Mouse (Mus musculus) cerebellum, postnatal 4 days (tissue): ENCODE data around the gene Egfl7.

Source experiments
- DNase-seq, 2 experiments: peaks; one replicate each; pipeline ENCODE4 v3.0.0; 2022; ENCODE audit warnings: low spot score in 2 of 2, mixed read lengths in 1 of 2

Egfl7 gene

DNA sequence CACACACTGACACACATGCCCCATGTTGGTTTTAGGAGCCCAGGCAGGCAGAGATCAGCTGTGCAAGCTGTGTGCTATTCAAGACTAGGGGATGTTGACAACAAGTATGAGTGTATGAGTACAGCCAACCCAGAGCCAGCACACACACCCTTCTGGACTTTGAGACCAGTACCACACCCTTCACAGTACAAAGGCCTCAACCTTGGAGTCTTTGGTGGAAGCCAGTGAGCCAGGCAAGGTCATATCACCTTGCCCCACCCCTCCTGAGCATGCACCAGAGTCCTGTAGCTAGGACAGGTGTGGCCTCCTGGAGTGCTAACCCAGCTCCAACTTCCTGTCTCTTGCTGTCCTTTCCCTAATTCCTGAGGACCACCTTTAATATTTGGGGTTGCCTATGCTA, 31.2 kb downstream of the Egfl7 start:
- no peak for DNase-seq

DNA sequence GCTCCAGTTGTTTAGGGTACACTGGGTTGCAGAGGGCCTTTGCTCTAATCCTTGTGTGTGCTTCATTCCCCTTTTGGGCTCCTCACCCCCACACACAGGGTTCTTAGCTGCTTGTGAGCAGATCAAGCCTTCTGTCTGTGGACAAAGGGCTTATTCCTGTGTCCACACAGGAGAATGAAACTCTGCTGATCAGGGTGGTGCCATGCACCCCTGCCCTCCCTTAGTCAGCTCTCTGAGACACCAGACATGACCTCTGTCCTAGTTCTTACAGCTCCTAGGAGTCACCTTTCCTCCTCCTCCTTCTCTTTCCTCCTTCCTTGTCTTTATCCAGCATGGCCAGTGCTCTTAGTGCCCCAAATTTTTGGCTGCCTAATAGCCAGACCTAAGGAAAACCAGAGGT, 32.1 kb downstream of the Egfl7 start:
- no peak for DNase-seq

DNA sequence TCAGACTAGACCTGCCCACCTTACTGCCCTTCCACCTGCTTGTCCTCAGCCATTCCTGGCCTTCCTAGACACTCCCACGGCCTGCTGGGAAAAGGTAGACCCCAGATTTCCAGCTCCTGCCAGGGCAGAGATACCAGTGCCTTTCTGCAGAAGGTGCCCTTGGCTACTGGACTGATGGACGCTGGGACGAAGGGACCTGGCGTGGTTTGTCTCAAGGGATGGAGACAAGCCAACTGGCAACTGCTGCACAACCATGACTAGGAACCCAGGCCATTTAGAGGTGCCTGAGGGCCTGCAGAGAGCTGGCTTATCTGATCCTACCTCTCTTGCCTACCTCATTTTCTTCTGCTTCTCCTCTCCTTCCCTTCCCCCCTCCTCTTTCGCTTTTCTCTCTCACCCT, 35.1 kb downstream of the Egfl7 start:
- no peak for DNase-seq

DNA sequence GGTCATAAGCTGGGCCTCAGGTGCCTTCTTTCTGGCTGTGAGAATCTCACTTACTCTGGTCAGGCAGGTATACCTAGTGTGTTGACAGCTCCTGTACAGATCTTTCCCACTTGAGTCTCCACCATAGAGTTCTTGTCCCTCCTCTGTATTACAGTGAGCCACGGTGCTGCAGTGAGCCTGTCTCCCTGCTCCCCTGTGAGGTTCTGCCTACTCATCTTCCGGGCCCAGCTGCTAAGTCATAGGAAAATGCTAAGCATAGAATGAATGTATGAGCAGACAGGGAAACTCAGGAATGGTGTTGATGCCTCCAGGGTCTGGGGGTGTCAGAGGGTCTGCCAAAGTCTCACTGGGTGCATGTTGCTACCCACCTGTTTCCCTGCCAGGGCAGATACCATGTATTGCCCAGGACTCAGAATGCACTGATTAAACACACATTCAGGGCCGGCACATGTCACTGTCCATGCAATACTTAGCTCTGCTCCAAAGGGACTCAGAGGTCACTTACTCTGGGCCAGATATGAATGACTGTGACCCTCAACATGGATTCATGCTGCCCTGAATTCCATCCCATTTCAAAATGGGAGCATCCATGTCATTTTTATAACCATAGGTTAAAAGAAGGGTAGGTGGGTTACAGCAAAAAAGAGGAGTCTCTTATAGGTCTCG, 35.8 kb downstream of the Egfl7 start:
- DNase-seq, result no peak

DNA sequence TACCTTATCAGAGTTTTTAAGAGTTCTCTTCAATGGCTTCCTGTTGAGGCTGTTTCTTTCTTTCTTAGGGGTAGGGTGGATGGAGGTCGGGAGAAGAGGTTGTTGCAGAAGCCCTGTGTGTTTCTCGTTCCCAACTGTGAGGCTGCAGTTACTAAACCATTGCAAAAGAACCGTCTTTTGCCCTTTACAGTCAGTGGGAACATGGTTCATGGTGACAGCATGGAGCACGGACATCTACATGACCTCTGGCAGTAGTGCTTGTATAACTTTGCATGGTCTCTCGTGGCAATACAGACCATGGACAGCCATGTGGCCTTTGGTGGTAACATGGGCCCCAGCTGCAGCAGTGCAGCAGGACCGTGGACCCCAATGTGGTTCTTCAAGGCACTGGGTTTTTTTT, 37.5 kb downstream of the Egfl7 start:
- no peak for DNase-seq

DNA sequence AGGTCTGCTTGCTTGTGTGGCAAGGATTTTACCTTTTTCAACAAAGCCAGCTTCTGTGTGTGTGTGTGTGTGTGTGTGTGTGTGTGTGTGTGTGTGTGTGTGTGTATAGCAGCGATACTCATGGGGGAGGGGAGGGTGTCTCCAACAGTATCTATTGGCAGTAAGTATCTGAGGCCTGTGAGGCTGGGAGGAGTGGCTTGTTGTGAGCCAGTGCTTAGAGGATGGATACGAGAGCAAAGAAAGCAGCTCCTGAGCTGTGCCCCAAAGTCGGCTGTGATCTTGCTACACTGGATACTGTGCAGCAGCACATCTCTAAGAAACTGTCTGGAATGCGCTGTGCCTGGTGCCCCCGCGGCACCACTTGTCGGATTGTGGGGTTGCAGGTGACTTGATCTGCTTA, 38.1 kb downstream of the Egfl7 start:
- DNase-seq, result no peak

DNA sequence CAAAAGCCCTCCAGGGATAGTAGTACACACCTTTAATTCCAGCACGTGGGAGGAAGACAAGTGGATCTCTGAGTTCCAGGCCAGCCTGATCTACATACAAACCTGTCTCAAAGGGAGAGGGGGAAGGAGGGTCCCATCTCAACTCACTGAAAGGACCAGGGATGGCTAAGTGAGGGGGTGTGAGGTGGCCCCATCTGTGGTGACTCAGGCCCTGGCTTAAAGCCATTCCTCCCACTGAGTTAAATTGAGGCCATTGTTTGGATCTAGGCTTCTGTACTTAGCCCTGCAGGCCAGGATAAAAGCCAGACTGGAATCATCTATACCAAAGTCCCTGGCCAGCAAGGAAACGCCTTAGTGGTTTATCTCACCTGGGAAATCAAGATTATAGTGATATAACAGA, 41.4 kb downstream of the Egfl7 start:
- DNase-seq, result no peak

DNA sequence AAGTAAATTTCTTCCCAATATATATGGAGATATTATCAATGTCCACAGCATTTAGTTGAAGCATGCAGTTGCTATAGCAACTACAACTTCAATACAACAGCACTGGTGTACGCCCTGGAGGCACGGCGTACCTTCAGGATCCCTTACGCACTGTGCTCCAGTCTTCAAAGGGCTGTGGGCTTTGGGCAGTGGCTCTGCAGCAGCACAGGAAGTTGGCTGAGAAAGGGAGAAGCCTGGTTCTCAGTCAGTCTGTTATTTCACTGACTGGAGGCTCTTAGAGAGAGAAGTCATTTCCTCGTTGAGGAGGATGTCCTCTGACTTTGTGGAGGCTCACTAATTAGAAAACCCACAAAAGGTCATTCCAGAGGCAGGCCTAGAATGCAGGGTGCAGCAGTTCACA, 43.2 kb downstream of the Egfl7 start:
- no peak for DNase-seq

DNA sequence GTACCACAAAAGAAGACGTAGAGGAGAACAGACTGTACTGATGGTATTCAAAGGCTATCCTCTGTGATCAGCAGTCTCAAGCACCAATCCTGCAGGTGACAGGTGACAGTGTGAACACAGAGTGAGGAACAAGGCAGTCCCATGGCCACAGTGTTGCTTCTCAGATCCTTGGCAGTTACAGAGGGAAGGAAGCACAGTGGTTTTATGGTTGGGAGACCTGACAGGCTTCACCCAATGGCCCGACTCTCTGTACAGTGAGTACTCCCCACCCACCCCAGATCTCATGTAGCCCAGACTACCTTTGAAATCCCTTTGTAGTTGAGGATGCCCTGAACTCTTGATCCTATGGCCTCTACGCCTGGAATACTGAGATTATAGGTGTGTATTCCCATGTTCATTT, 45.6 kb downstream of the Egfl7 start:
- DNase-seq, result no peak

DNA sequence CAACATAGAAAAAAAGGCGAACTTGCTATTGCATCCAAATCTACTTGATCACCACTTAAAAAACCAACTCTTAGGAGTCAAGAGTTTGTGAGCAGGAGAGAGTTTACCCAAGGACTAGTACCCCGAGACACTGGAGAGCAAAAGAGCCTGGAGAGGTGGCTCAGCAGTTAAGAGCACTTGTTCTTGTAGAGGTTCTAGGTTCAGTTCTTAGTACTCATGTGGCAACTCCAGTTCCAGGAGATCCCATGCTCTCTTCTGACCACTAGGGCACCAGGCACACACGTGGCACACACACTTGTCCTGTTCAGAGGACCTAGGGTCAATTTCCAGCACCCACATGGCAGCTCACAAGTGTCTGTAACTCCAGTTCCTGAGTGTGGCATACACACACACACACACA, 46.3 kb downstream of the Egfl7 start:
- no peak for DNase-seq

DNA sequence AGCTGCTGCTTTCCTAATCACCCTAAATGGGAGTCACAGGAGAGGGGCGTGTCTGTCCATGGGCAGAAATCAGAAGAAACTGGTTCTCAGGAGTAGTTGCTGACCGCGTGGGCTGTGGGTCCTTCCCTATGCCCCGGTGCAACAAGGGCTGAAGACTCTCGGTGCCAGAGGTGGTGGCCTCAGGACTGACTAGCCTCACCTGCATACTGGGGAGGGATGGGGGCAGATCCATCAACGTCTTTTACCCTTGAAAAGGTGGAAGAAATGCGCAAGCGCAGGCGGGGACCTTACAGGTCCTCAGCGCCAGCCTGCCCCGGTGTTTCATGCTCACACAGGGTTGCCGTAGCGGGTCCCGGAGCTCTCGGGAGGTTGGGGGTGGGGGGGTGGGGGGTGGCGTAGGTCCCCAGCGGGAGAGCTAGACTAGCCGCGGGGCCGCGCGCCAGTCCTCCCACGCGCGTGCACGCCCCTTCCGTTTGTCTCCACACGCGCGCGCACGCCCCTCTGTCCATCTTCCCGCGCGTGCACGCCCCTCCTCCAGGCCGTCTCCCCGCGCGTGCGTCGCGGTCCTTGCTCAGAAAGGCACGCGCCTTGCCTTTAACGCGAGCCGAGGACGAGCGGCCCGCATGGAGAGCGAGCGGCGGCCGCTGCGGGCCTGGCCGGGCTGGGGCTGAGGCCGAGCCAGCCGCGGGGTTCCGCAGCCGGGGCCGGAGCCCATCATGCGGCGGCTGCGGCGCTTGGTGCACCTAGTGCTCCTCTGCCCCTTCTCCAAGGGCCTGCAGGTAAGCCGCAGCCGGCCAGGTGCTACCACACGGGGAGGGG, 48.3 kb downstream of the Egfl7 start, which contains the start of gene Fam69b:
Fam69b (plus strand) TSS at position 537 of the 819 bp plus-strand sequence.
- peak; percentile 50 to 85 for DNase-seq

DNA sequence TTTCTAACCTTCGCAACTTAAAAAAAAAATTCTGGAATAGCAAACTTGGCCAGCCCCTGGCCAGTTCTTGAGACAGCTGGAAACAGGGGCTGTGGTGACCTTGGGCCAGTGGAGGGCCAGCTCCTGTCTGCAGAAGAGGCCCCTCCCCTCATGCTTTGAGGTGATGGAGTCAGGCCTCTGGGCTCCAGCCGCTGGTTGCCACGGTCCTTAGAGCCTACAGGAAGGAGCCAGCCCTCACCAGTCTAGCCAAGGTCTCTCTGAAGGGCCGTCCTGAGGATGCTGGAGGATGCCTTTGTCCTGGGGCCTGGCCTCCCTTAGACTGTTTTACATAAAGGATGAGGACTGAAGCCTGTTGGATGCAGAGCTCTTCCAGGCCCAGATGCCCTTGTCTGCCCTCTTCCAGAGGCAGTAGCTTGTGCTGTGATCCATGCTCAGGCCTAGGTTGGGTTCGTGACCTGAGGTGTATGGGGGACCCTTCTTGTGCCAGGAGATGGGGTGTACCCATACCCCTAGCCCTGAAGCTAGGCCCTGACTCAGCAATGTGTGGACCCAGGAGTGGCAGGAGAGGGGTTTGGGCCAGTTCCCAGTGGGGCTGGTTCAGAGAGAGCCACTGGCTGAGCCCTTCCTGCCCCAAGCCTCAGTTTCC, 49.1 kb downstream of the Egfl7 start:
- DNase-seq, result no peak

DNA sequence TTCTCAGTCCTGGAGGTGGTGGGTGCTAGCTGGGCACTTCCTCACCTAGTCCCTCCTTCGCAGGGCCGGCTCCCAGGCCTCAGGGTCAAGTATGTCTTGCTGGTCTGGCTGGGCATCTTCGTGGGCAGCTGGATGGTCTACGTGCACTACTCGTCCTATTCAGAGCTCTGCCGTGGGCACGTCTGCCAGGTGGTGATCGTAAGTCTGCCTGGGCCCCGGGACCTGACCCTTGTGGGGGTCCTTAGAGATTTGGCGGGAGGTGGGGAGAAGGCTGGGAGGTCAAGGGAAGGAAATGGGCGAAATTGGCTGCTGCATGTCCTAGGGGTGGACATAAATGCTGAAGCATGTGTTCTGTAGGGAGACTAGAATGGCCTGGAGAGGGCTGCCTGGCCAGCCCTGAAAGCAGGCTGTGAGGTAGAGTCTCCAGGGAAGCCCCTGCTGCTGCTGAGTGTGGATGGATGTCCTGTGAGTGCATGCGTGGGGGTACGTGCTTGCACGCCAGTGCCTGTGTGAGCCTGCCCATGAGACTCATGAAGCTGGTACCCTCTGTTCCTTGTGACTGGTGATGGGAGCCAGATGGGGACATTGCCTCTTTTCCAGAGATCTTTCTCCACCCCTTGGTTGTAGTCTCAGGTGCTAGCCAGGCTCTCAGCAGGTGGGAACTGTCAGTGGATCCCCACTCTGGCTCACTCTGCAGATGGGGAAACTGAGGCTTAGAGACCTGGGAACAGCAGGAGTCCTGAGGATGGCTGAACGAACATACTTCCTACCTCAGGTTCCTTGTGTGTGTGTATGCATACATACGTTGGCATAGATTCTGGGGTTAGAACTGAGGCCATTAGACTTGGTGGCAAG, 53.0 kb downstream of the Egfl7 start:
- no peak for DNase-seq

DNA sequence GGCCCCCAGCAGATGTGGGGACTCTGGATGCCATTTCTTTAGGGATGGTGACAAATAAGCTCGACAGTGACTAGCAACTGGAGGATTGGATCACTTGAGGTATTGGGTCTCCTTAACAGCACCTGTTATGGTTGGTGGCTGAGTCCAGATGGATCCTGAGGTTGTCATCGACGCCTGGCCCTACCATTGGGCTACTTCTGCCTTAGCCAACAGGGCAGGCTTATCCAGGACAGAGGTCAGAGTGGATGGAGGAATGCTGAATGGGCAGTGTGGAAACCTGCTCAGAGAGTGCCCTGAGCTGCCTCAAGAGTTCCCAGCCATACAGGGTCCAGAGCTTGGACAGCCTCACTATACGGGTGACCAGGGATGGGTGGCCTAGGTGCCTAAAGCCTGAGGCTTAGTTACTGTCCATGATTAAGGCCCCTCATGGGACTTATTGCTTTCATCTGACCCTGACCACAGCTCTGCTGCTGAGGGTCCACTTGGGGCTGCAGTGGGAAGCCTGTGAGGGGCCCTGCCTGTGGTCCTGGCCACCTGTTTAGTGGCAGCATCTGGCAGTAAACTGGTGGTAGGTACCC, 54.2 kb downstream of the Egfl7 start:
- DNase-seq, result no peak

DNA sequence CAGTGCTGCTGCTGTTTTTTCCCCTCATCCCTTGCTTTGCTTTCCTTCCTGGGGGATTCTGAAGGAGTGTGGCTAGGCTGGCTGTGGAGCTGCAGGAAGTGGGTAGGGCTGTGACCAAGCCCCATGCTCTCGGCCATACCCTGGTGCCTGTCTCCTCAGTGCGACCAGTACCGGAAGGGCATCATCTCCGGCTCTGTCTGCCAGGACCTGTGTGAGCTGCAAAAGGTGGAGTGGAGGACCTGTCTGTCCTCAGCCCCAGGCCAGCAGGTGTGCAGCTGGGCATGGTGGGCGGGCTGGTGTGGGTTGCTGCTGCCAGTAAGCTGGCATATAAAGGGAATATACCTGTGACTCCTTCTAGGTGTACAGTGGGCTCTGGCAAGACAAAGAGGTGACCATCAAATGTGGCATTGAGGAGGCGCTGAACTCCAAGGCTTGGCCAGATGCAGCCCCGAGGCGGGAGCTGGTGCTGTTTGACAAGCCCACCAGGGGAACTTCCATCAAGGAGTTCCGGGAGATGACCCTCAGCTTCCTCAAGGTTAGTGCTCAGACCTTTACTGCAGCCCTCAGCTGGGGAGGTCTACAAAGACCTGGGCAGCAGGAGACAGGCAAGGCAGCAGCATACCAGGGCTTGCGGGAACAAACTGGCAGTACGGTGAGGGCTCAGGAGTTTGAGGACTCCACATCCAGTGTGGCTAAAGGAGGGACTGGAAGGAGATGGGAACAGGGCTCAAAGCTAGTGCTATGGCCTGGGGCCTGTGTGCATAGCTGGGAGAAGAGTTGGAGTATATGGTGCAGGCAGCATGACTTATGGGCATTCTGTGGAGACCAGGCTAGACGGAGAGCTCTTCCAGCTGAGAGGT, 55.0 kb downstream of the Egfl7 start:
- DNase-seq, result no peak

DNA sequence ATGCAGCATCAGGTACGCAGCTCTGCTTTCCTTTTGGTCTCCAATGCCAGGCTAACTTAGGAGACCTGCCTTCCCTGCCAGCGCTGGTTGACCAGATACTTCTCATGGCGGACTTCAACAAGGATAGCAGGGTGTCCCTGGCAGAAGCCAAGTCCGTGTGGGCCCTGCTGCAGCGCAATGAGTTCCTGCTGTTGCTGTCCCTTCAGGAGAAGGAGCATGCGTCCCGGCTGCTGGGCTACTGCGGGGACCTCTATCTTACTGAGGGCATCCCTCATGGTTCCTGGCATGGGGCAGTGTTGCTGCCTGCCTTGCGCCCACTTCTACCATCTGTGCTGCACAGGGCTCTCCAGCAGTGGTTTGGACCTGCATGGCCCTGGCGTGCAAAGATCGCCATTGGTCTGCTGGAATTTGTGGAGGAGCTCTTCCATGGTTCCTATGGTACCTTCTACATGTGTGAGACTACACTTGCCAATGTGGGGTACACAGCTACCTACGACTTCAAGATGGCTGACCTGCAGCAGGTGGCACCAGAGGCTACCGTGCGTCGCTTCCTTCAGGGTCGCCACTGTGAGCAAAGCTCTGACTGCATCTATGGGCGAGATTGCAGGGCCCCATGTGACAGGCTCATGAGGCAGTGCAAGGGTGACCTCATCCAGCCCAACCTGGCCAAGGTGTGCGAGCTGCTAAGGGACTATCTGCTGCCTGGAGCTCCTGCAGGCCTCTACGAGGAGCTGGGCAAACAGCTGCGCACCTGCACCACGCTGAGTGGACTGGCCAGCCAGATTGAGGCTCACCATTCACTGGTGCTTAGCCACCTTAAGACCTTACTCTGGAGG, 55.9 kb downstream of the Egfl7 start:
- DNase-seq, result no peak

DNA sequence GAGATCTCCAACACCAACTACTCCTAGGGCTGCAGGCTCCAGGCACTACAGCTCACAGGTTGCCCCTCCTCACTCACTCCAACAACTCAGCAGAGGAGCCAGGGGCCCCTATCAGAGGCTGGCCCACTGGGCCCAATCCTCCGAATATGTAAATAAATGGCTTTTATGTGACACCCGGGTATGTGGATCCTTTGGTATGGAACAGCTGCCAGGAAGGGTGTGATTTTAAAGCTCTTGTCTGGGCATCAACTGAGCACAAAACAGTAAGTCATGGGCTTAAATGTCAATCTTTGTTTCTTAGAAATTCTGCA, 56.5 kb downstream of the Egfl7 start:
- DNase-seq, result no peak

DNA sequence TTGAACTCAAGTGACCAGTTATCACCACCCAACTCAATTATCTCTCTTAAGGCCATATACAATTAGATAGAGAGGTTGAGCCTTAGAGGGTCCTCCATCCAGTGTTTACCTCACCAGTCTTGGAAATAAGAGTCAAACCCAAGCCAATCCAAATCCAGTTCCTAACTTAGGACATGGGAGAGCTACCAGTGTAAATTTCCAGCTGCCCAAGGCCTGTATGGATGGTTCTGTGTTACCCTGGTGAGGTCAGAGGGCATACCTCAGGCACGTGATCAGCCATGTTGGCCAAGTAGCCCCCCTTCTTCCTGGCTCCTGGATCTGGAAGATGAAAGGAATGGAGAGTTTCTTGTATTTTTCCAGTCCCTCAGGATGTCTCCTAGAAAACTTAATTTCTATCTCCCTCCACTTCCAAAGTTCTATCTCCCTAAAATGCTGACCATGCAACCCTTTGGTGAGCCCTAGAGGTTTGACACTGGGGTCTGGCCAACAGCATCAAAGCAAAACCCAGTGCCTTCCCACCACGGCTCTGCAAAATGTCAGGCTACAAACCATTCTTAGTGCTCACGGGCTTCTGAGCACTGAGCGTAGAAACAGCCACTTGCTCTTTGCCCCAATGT, 57.6 kb downstream of the Egfl7 start:
- DNase-seq, result no peak

DNA sequence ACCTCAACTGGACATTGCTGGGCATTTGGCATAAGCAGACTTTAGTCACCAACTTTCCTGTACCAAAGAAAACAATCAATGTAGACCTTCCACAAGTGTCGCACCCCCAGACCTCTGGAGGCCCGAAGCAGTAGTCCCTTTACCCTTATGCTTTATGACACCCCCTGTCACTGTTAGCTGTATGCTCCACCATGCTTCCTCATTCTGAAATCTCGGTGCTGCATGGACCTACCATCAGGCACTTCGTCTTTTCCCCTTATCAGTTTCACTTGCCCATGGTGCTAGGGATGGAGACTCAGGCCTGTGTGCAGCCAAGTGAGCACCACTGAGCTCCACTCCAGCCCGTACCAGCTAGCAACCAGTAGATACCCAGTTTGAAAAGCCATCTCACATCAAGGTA, 58.2 kb downstream of the Egfl7 start:
- DNase-seq, result no peak
